Mouse (Mus musculus) heart, embryonic 13.5 days (tissue): ENCODE data around the gene Krt12. TPM values are rescaled to one million over a fixed set of nuclear protein-coding genes. Genes with fewer than 3 reads are reported as not detected.

Experiments
- ATAC-seq: fragments of 200-750 bp; cut with Nextera tagmentation; 2 replicates; pipeline ENCODE4 v1.8.0; 2017; ENCODE audit warnings: moderate TSS enrichment; ENCODE audit not compliant: insufficient number of reproducible peaks, low FRiP score, low TSS enrichment; ENCODE audit errors: extremely low read depth
- H3K27ac ChIP-seq: fragments of 300-500 bp; sonication (generic); replicated peaks from 2 replicates; pipeline ENCODE4 v1.5.1; 2015; ENCODE audit warnings: moderate library complexity, mild to moderate bottlenecking, inconsistent platforms
- H3K27me3 ChIP-seq: fragments of 300-500 bp; sonication (generic); replicated peaks from 2 replicates; pipeline ENCODE4 v1.6.1; 2015; ENCODE audit warnings: mild to moderate bottlenecking, inconsistent platforms
- H3K36me3 ChIP-seq: fragments of 300-500 bp; sonication (generic); 2 replicates; pipeline ENCODE4 v1.6.1; 2015; ENCODE audit warnings: mild to moderate bottlenecking, inconsistent platforms
- H3K4me1 ChIP-seq: fragments of 300-500 bp; sonication (generic); 2 replicates; pipeline ENCODE4 v1.6.1; 2015; ENCODE audit warnings: inconsistent platforms
- H3K4me2 ChIP-seq: fragments of 300-500 bp; sonication (generic); 2 replicates; pipeline ENCODE4 v1.6.1; 2015; ENCODE audit warnings: inconsistent platforms, mild to moderate bottlenecking, moderate library complexity
- H3K4me3 ChIP-seq: fragments of 300-500 bp; sonication (generic); 2 replicates; pipeline ENCODE4 v1.5.1; 2015; ENCODE audit warnings: moderate library complexity, mild to moderate bottlenecking, inconsistent platforms
- H3K9ac ChIP-seq: fragments of 300-500 bp; sonication (generic); 2 replicates; pipeline ENCODE4 v1.6.1; 2015; ENCODE audit warnings: inconsistent platforms, mild to moderate bottlenecking, moderate library complexity
- H3K9me3 ChIP-seq: fragments of 300-500 bp; sonication (generic); 2 replicates; pipeline ENCODE4 v1.6.1; 2016; ENCODE audit warnings: inconsistent platforms
- WGBS: fragments of 180-500 bp; shearing (Covaris S2); methylation state at CpG from one replicate; pipeline ENCODE4 v1.1.7; 2015; ENCODE audit warnings: mixed read lengths; 5-methylcytosine and 5-hydroxymethylcytosine counted together
- polyA plus RNA-seq: library from polyadenylated mRNA; unstranded; fragments of >200 nt; fragmentation: Nextera tagmentation; extraction: Ambion mirVana; gene quantifications from 2 replicates; pipeline ENCODE4 v1.2.1, GENCODE M21; 2015

Krt12 gene
- polyA plus RNA-seq, 1 experiment from 2014 or later: not detected

GRCm38 (mm10) chr11:99398084-99398483 is 24.0 kb downstream of the Krt12 start:
- H3K4me3 ChIP-seq: no peak overlapping the region
- WGBS: 52% methylated on average over 3 of the region's 3 CpGs

GRCm38 (mm10) chr11:99396661-99397060 is 25.4 kb downstream of the Krt12 start:
- Histone ChIP-seq H3K27ac (no peak overlapping the region), H3K9me3 (no peaks in the 10 kb centered on the region), H3K4me3 (no peak overlapping the region), H3K4me2 (no peak overlapping the region), H3K27me3 (peaks cover 40% of the 10 kb centered on the region), H3K9ac (no peak overlapping the region), H3K4me1 (no peaks in the 10 kb centered on the region), H3K36me3 (no peaks in the 10 kb centered on the region)
- no peak for ATAC-seq
- 78% methylated on average over 2 of the region's 2 CpGs for WGBS

More at GRCm38 (mm10) chr11:99398084-99398483, 24.0 kb downstream of the Krt12 start:
- Histone ChIP-seq H3K9me3 (no peaks in the 10 kb centered on the region), H3K36me3 (no peaks in the 10 kb centered on the region), H3K9ac (no peak overlapping the region), H3K27me3 (peaks cover 49% of the 10 kb centered on the region), H3K27ac (no peak overlapping the region), H3K4me1 (no peaks in the 10 kb centered on the region), H3K4me2 (no peak overlapping the region)
- ATAC-seq: no peak

GRCm38 (mm10) chr11:99396034-99396433 is 26.0 kb downstream of the Krt12 start:
- H3K4me3 ChIP-seq: no peak overlapping the region
- H3K9me3 ChIP-seq: no peaks in the 10 kb centered on the region
- 35% methylated on average over 3 of the region's 3 CpGs for WGBS
- H3K4me1 ChIP-seq: no peaks in the 10 kb centered on the region
- H3K4me2 ChIP-seq: no peak overlapping the region
- H3K27me3 ChIP-seq: peaks cover 41% of the 10 kb centered on the region
- H3K27ac ChIP-seq: no peak overlapping the region
- H3K9ac ChIP-seq: no peak overlapping the region
- no peak for ATAC-seq
- no peaks in the 10 kb centered on the region for H3K36me3 ChIP-seq

- no peaks in the 10 kb centered on the region for H3K4me1 ChIP-seq
- peaks cover 17% of the 10 kb centered on the region for H3K27me3 ChIP-seq
- ATAC-seq: no peak
- no peak overlapping the region for H3K4me3 ChIP-seq
- no peak overlapping the region for H3K27ac ChIP-seq
- WGBS: 77% methylated on average over 10 of the region's 10 CpGs
- H3K36me3 ChIP-seq: no peaks in the 10 kb centered on the region
- H3K9me3 ChIP-seq: no peaks in the 10 kb centered on the region
- no peak overlapping the region for H3K4me2 ChIP-seq
- no peak overlapping the region for H3K9ac ChIP-seq
Measured at GRCm38 (mm10) chr11:99392492-99392891, 29.6 kb downstream of the Krt12 start.

GRCm38 (mm10) chr11:99391375-99391774 is 30.7 kb downstream of the Krt12 start:
- Histone ChIP-seq H3K4me1 (no peaks in the 10 kb centered on the region), H3K9me3 (no peaks in the 10 kb centered on the region), H3K27me3 (peaks cover 11% of the 10 kb centered on the region), H3K9ac (no peak overlapping the region), H3K4me2 (no peak overlapping the region), H3K4me3 (no peak overlapping the region), H3K36me3 (no peaks in the 10 kb centered on the region), H3K27ac (no peak overlapping the region)
- ATAC-seq: no peak
- WGBS: 71% methylated on average over 6 of the region's 6 CpGs

- Histone ChIP-seq H3K4me1 (no peaks in the 10 kb centered on the region), H3K4me2 (no peak overlapping the region), H3K27me3 (peaks cover 8% of the 10 kb centered on the region), H3K27ac (no peak overlapping the region), H3K36me3 (no peaks in the 10 kb centered on the region), H3K9me3 (no peaks in the 10 kb centered on the region), H3K9ac (no peak overlapping the region), H3K4me3 (no peak overlapping the region)
- no peak for ATAC-seq
- 48% methylated on average over 7 of the region's 7 CpGs for WGBS
Measured at GRCm38 (mm10) chr11:99390866-99391265, 31.2 kb downstream of the Krt12 start.

- H3K36me3 ChIP-seq: no peaks in the 10 kb centered on the region
- H3K27me3 ChIP-seq: peaks cover 7% of the 10 kb centered on the region
- H3K9ac ChIP-seq: no peak within 1 kb of the TSS
- no peak within 1 kb of the TSS for H3K4me3 ChIP-seq
- no peaks in the 10 kb centered on the region for H3K9me3 ChIP-seq
- no peak for ATAC-seq
- H3K4me2 ChIP-seq: no peak within 1 kb of the TSS
- WGBS: 77% methylated on average over 4 of the region's 4 CpGs
- H3K27ac ChIP-seq: no peak within 1 kb of the TSS
- no peaks in the 10 kb centered on the region for H3K4me1 ChIP-seq
Measured at GRCm38 (mm10) chr11:99389264-99389663, 32.8 kb downstream of the Krt12 start, which contains the start of gene Krt10. TSS of gene Krt10 (minus strand) at chr11:99389364.

- 88% methylated on average over 18 of the region's 18 CpGs for WGBS
- Histone ChIP-seq H3K36me3 (no peaks in the 10 kb centered on the region), H3K9me3 (no peaks in the 10 kb centered on the region), H3K4me3 (no peak overlapping the region), H3K4me1 (no peaks in the 10 kb centered on the region), H3K9ac (no peak overlapping the region), H3K27me3 (peaks cover 12% of the 10 kb centered on the region), H3K4me2 (no peak overlapping the region), H3K27ac (no peak overlapping the region)
- no peak for ATAC-seq
Measured at GRCm38 (mm10) chr11:99388661-99389060, 33.4 kb downstream of the Krt12 start.

- 2% methylated on average over 71 of the region's 71 CpGs for WGBS
- Histone ChIP-seq H3K9ac (peak overlapping the region; percentile 83), H3K9me3 (no peaks in the 10 kb centered on the region), H3K4me3 (peak overlapping the region; percentile 70), H3K4me1 (no peaks in the 10 kb centered on the region), H3K36me3 (no peaks in the 10 kb centered on the region), H3K27me3 (peaks cover 37% of the 10 kb centered on the region), H3K4me2 (peak overlapping the region; percentile 77), H3K27ac (peak overlapping the region; percentile 98)
- peak; percentile 54; the same call in 1 of the 2 replicates for ATAC-seq
Measured at GRCm38 (mm10) chr11:99385813-99386721, 36.0 kb downstream of the Krt12 start.

GRCm38 (mm10) chr11:99379568-99379967 is 42.5 kb downstream of the Krt12 start:
- Histone ChIP-seq H3K4me3 (no peak overlapping the region), H3K9me3 (no peaks in the 10 kb centered on the region), H3K36me3 (no peaks in the 10 kb centered on the region), H3K27me3 (peaks cover 65% of the 10 kb centered on the region), H3K27ac (no peak overlapping the region), H3K9ac (no peak overlapping the region), H3K4me2 (no peak overlapping the region), H3K4me1 (no peaks in the 10 kb centered on the region)
- no peak for ATAC-seq
- 18% methylated on average over 5 of the region's 5 CpGs for WGBS

- H3K36me3 ChIP-seq: no peaks in the 10 kb centered on the region
- H3K4me2 ChIP-seq: no peak within 1 kb of the TSS
- no peak within 1 kb of the TSS for H3K9ac ChIP-seq
- no peak within 1 kb of the TSS for H3K27ac ChIP-seq
- WGBS: 74% methylated on average over 13 of the region's 13 CpGs
- no peaks in the 10 kb centered on the region for H3K4me1 ChIP-seq
- peaks cover 44% of the 10 kb centered on the region for H3K27me3 ChIP-seq
- H3K9me3 ChIP-seq: no peaks in the 10 kb centered on the region
- no peak within 1 kb of the TSS for H3K4me3 ChIP-seq
- ATAC-seq: no peak
Measured at GRCm38 (mm10) chr11:99374803-99375202, 47.3 kb downstream of the Krt12 start, which contains the start of gene Krt28. TSS of gene Krt28 (minus strand) at chr11:99374903.
